ENCODE assay signal across 15 mouse cellular contexts in genomic region chr15:88400787-88401186, GRCm38 (mm10).
DNase-seq lines count a peak whose midpoint lies in the region; TF ChIP-seq lines count a peak whose summit lies in the region.
"Had no signal": no experiment of that assay in that cellular context is flagged by ENCODE, and none has a peak within 500 bp of the region (broad histone marks: within the 10 kb centered on the region; RNA-seq: fewer than 3 reads in every experiment).

No protein-coding gene starts in this region.

- peak; percentile 15 for DNase-seq in embryo, embryonic 10.5 days (ENCODE audit: low spot score)
- DNase-seq in embryo, embryonic 11 days = no peak
- peak; percentile 5 for DNase-seq in kidney, postnatal 4 days
- no peak for DNase-seq in kidney, postnatal 36 days
- DNase-seq in CH12.LX (ENCODE audit: extremely low read depth) = no peak
- peak; percentile 16 for DNase-seq in brain, adult 2 months (ENCODE audit: low read depth, low spot score)
- no peak for DNase-seq in ovary, postnatal 36 days (ENCODE audit: low spot score)
- DNase-seq: adrenal gland, adult 8-10 months; cerebellum, adult 9-11 months; kidney, adult 9 months; thymus, postnatal 14 days had no signal

- H3K4me3 ChIP-seq in CH12.LX (replicated peaks in 1 of 3; ENCODE audit: low read depth in 2 of 3, low read length in 2 of 3, poor library complexity in 1 of 3) = no peak overlapping the region
- H3K4me3 ChIP-seq: embryonic facial prominence, embryonic 12.5 days; hindbrain, embryonic 15.5 days; neural tube, embryonic 13.5 days had no signal

- H3K9ac ChIP-seq in CH12.LX (ENCODE audit: insufficient read depth, low read depth) = no peak overlapping the region
- H3K9ac ChIP-seq: embryonic facial prominence, embryonic 12.5 days; hindbrain, embryonic 15.5 days; neural tube, embryonic 13.5 days had no signal

- peaks cover 0 to 5% of the 10 kb centered on the region in 2 experiments; a peak in 1 of 4 replicates for H3K4me1 ChIP-seq in CH12.LX (ENCODE audit: control insufficient read depth in 1 of 2, insufficient read depth in 2 of 2)
- H3K4me1 ChIP-seq: embryonic facial prominence, embryonic 12.5 days had no signal

- no peak overlapping the region for H3K27ac ChIP-seq in CH12.LX (ENCODE audit: insufficient read depth, low read depth)
- H3K27ac ChIP-seq: embryonic facial prominence, embryonic 12.5 days; hindbrain, embryonic 15.5 days; macrophage; neural tube, embryonic 13.5 days had no signal

- dilution Hi-C loops in CH12.LX (cut with MboI; ENCODE audit: extremely low pct_ligation_motif_present, extremely low pct_unique_long_range_greater_than_20kb, low sequenced_read_pairs) = no loop called here

- TF ChIP-seq EP300 in CH12.LX (IDR thresholded peaks at IDR 0.05; ENCODE audit: low read length) = no peak

- no peak for TF ChIP-seq POLR2A in CH12.LX (IDR thresholded peaks at IDR 0.05; ENCODE audit: low read depth, low read length)

- in situ Hi-C loops in CH12.LX (cut with MboI; ENCODE audit: low pct_ligation_motif_present, low pct_unique_long_range_greater_than_20kb, low sequenced_read_pairs) = no loop called here

- TF ChIP-seq RAD21 in CH12.LX (IDR thresholded peaks at IDR 0.05; ENCODE audit: low read depth, low read length) = no peak

- H3K9me3 ChIP-seq in CH12.LX (replicated peaks; ENCODE audit: low read length) = peaks cover 46% of the 10 kb centered on the region
- H3K9me3 ChIP-seq: embryonic facial prominence, embryonic 12.5 days; hindbrain, embryonic 15.5 days; neural tube, embryonic 13.5 days had no signal

- no peaks in the 10 kb centered on the region for H3K79me2 ChIP-seq in CH12.LX (replicated peaks; ENCODE audit: control insufficient read depth, extremely low read depth, insufficient read depth, poor library complexity, severe bottlenecking)

- no peaks in the 10 kb centered on the region for H3K27me3 ChIP-seq in CH12.LX (replicated peaks)
- H3K27me3 ChIP-seq: embryonic facial prominence, embryonic 12.5 days; hindbrain, embryonic 15.5 days; neural tube, embryonic 13.5 days had no signal

- no peak overlapping the region for H3K4me2 ChIP-seq in CH12.LX (ENCODE audit: insufficient read depth, low read depth, poor library complexity, severe bottlenecking)
- H3K4me2 ChIP-seq: embryonic facial prominence, embryonic 12.5 days; hindbrain, embryonic 15.5 days; neural tube, embryonic 13.5 days had no signal

- TF ChIP-seq CTCF in CH12.LX (conservative IDR thresholded peaks at IDR 0.05 in 1 of 2, IDR thresholded peaks at IDR 0.05 in 1 of 2; ENCODE audit: low read depth in 2 of 2, low read length in 2 of 2) = 0 out of 4 replicates have a peak, but pooled peaks of 1 of the 2 experiments have one; percentile 9

- H3K36me3 ChIP-seq in CH12.LX (replicated peaks in 1 of 2; ENCODE audit: control insufficient read depth in 1 of 2, insufficient read depth in 1 of 2, low read length in 1 of 2) = no peaks in the 10 kb centered on the region
- H3K36me3 ChIP-seq: embryonic facial prominence, embryonic 12.5 days; hindbrain, embryonic 15.5 days; neural tube, embryonic 13.5 days had no signal

TF ChIP-seq in CH12.LX, 34 proteins besides CTCF, POLR2A, EP300 and RAD21:
- TF ChIP-seq SMC3 (IDR thresholded peaks at IDR 0.05; ENCODE audit: low read depth, low read length) (peak; percentile 7; the same call in 1 of the 2 replicates), MAFK (IDR thresholded peaks at IDR 0.05; ENCODE audit: insufficient replicate concordance, low read length) (no peak)
TF ChIP-seq in CH12.LX: peak in this region for 1.

Comparison
In these comparisons a context has a peak if more than half of its experiments do, and no peak if none do; other contexts are left out.
1. DNase-seq: peak in embryo, embryonic 10.5 days (single experiment), kidney, postnatal 4 days (2 of 2) and brain, adult 2 months (single experiment); none in embryo, embryonic 11 days (single experiment), kidney, postnatal 36 days (0 of 2), CH12.LX (single experiment) and ovary, postnatal 36 days (single experiment).